Mouse (Mus musculus) kidney, embryonic 16.5 days (tissue): ENCODE results near the gene Jade3. TPM values are rescaled to one million over a fixed set of nuclear protein-coding genes. Genes with fewer than 3 reads are reported as not detected.
"Not testable (repeated sequence)": the region's sequence is repeated elsewhere in the genome, so short reads cannot be mapped to it uniquely, and the experiment has no call there.

Source experiments
- ATAC-seq: fragments of 200-750 bp; cut with Nextera tagmentation; 2 replicates; pipeline ENCODE4 v1.8.0; 2017; ENCODE audit warnings: moderate TSS enrichment; ENCODE audit not compliant: low FRiP score, low TSS enrichment
- H3K27ac ChIP-seq: fragments of 300-500 bp; sonication (generic); 2 replicates; pipeline ENCODE4 v1.5.1; 2014; ENCODE audit warnings: low read length
- H3K27me3 ChIP-seq: fragments of 300-500 bp; sonication (generic); 2 replicates; pipeline ENCODE4 v1.6.1; 2014; ENCODE audit warnings: low read length, control low read depth, mixed read lengths; ENCODE audit not compliant: insufficient read depth
- H3K36me3 ChIP-seq: fragments of 300-500 bp; sonication (generic); 2 replicates; pipeline ENCODE4 v1.6.1; 2014; ENCODE audit warnings: low read length, control low read depth, mixed read lengths; ENCODE audit not compliant: insufficient read depth
- H3K4me1 ChIP-seq: fragments of 300-500 bp; sonication (generic); 2 replicates; pipeline ENCODE4 v1.6.1; 2014; ENCODE audit warnings: low read length, control low read depth, mixed read lengths; ENCODE audit not compliant: insufficient read depth
- H3K4me2 ChIP-seq: fragments of 300-500 bp; sonication (generic); replicated peaks from 2 replicates; pipeline ENCODE4 v1.6.1; 2014; ENCODE audit warnings: low read depth, low read length
- H3K4me3 ChIP-seq: fragments of 300-500 bp; sonication (generic); 2 replicates; pipeline ENCODE4 v1.5.1; 2014; ENCODE audit warnings: mild to moderate bottlenecking, low read length
- H3K9ac ChIP-seq: fragments of 300-500 bp; sonication (generic); replicated peaks from 2 replicates; pipeline ENCODE4 v1.6.1; 2014; ENCODE audit warnings: low read length
- H3K9me3 ChIP-seq: fragments of 300-500 bp; sonication (generic); 2 replicates; pipeline ENCODE4 v1.6.1; 2016; ENCODE audit warnings: low read length, control low read depth
- WGBS: fragments of 180-500 bp; shearing (Covaris S2); extraction: QIAGEN DNeasy Blood & Tissue Kit; methylation state at CpG from one replicate; pipeline ENCODE4 v1.1.7; 2014; 5-methylcytosine and 5-hydroxymethylcytosine counted together
- polyA plus RNA-seq: library from polyadenylated mRNA; unstranded; fragments of >200 nt; fragmentation: Nextera tagmentation; extraction: Ambion mirVana; gene quantifications from 2 replicates; pipeline ENCODE4 v1.2.1, GENCODE M21; 2015

Gene Jade3
- polyA plus RNA-seq = 12.5 and 13.5 TPM in 2 replicates

DNA sequence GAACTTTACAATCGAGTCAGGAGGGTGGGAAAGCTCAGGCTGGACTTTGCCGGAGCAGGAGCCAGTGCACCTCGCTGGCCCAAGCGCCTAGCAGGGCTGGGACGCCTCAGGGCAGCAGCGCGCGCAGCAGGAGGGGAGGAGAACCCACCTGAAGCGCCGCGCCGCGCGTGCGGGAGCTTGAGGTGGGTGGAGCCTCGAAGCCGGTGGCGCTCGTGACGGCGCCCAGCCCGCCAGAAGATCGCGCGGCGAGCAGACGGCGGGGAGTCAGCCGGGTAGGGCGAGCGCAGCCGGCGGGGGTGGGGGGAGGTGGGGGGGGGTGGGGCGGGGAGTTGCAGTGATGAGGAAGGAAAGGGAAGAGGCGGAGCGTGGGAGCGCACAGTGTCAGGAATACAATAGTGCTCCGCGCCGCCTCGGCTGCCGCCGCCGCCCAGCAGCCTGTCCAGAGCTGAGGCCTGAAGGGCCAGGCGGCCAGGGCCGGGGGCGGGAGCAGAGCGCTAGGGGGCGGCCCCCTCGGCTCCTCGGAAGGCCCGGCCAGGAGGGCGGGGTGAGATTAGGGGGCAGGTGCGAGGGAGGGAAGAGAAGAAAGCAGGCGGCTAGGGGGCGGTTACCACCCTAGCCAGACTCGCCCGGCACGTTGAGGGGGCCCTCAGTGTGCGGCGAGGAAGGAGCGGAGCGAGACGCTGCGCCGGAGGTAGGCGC lies at the start of gene Jade3:
Jade3 (plus strand) TSS at position 549 of the 699 bp plus-strand sequence.
- H3K36me3 ChIP-seq = no peaks in the 10 kb centered on the region
- peak; percentile 99 for ATAC-seq
- H3K4me1 ChIP-seq = peaks cover 2% of the 10 kb centered on the region; the same call in 1 of the 2 replicates
- 16% methylated on average over 29 of the region's 67 CpGs for WGBS
- no peaks in the 10 kb centered on the region for H3K9me3 ChIP-seq
- H3K27me3 ChIP-seq = no peaks in the 10 kb centered on the region
- peak within 1 kb of the TSS; percentile 87 for H3K27ac ChIP-seq
- H3K4me2 ChIP-seq = peak within 1 kb of the TSS; percentile 55
- peak within 1 kb of the TSS; percentile 80 for H3K9ac ChIP-seq
- H3K4me3 ChIP-seq = peak within 1 kb of the TSS; percentile 65

DNA sequence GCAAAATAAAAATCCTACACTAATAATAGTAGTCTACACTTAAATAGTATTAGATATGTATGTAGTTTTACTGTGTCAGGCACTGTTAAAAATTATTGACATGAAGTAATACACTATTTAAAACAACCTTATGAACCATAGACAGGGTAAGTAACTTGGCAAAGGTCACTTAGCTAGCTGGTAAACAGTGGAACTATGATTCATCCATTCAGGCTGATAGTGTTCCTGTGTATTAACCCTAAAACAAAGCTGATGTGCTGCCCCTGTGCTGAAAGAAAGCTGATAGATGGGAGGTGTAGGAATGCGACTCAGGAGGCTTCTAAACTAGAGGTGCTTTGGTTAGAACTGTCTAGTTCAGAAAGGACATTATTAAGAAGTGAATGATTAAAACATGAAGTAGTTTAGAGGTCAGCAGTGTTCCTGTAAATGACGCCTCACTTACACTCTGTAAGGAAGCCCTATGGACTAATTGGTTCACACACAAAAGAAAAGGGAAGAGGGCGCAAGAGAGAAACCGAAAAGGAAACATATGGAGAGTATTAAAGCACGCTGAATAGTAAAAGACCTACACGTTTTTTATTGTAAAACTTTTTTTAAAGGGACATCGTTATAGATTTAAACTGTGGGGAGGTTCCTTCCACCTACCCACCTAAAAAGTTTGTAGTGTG lies 46.0 kb upstream of the Jade3 start:
- Histone ChIP-seq H3K4me1 (no peaks in the 10 kb centered on the region), H3K9ac (no peak overlapping the region)

DNA sequence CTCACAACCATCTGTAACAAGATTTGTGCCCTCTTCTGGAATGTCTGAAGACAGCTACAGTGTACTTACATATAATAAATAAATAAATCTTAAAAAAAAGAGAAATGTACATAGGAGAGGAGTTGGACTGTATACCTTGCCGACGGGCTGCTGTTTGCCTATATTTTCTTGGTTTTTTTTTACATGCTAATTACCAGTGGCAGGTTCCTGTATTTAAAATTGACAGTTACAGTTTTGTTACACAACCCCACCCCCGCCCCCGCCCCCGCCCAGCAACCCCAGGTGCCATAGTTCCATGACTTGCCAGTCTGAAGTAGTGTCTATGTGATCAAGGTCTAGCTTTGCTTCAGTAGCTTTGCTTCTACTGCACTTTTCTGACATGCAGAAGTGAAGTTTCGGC lies 43.2 kb upstream of the Jade3 start:
- no peaks in the 10 kb centered on the region for H3K9me3 ChIP-seq
- H3K4me3 ChIP-seq = no peak overlapping the region
- no peak overlapping the region for H3K9ac ChIP-seq
- no peak overlapping the region for H3K27ac ChIP-seq
- no peak for ATAC-seq
- WGBS = 87% methylated on average over 6 of the region's 6 CpGs
- no peaks in the 10 kb centered on the region for H3K27me3 ChIP-seq
- H3K36me3 ChIP-seq = no peaks in the 10 kb centered on the region
- H3K4me2 ChIP-seq = no peak overlapping the region
- H3K4me1 ChIP-seq = no peaks in the 10 kb centered on the region

More for the DNA sequence above, 46.0 kb upstream of the Jade3 start:
- WGBS = 79% methylated on average over 7 of the region's 7 CpGs
- no peaks in the 10 kb centered on the region for H3K9me3 ChIP-seq
- H3K4me2 ChIP-seq = no peak overlapping the region
- H3K27me3 ChIP-seq = no peaks in the 10 kb centered on the region
- H3K4me3 ChIP-seq = no peak overlapping the region
- no peaks in the 10 kb centered on the region for H3K36me3 ChIP-seq
- ATAC-seq = no peak
- H3K27ac ChIP-seq = no peak overlapping the region

DNA sequence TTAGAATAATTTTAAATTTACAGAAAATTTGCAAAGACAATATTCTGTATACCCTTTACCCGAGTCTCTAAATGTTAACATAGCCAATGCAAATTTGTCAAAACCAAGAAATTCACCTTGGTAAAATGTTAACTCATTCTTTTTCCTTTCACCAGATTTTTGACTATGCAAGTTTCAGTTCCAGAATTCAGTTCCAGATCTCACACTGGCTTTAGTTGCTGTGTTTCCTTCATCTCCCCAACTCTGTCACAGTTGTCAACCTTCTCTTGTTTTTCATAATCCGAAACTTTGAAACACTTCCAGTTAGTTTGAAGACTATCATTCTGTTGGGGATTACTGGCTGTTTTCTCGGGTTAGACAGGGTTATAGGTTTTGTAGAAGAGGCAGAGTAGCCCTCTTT lies 38.5 kb upstream of the Jade3 start:
- Histone ChIP-seq H3K4me1 (no peaks in the 10 kb centered on the region), H3K9me3 (no peaks in the 10 kb centered on the region), H3K4me3 (no peak overlapping the region), H3K4me2 (no peak overlapping the region), H3K36me3 (no peaks in the 10 kb centered on the region), H3K27me3 (no peaks in the 10 kb centered on the region), H3K9ac (no peak overlapping the region), H3K27ac (no peak overlapping the region)
- ATAC-seq = no peak
- WGBS = 68% methylated on average over 3 of the region's 3 CpGs

DNA sequence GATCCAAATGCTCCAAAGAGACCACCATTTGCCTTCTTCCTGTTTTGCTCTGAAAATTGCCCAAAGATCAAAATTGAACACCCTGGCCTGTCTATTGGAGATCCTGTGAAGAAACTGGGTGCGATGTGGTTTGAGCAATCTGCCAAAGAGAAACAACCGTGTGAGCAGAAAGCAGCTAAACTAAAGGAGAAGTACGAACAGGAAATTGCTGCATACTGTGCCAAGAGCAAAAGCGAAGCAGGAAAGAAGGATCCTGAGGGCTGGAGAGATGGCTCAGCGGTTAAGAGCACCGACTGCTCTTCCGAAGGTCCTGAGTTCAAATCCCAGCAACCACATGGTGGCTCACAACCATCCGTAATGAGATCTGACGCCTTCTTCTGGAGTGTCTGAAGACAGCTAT lies 33.5 kb upstream of the Jade3 start:
- not testable (repeated sequence) for H3K36me3 ChIP-seq, H3K27ac ChIP-seq, H3K9me3 ChIP-seq, H3K27me3 ChIP-seq, H3K4me1 ChIP-seq, H3K4me2 ChIP-seq, ATAC-seq, H3K4me3 ChIP-seq, H3K9ac ChIP-seq
- WGBS = 92% methylated on average over 9 of the region's 9 CpGs

DNA sequence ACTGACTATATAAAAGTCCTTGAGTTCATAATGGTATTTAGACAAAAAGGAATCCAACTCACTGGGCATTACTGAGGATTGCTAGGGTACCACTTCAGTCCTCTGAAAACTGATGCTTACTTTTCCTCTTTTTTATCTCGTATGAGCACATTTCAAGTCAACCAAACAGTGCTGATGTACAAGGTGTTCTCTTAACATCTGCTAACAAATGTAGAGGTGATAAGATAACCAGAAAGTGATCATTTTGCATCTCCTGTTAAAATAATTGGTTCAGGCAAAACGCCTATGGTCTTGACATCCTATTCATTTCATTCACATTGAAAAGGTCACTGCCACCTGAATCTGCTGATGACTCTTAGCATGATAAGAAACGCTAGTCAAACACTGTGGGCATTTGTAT lies 32.5 kb upstream of the Jade3 start:
- Histone ChIP-seq H3K9me3 (no peaks in the 10 kb centered on the region), H3K36me3 (no peaks in the 10 kb centered on the region), H3K27me3 (no peaks in the 10 kb centered on the region), H3K9ac (no peak overlapping the region), H3K27ac (no peak overlapping the region), H3K4me1 (no peaks in the 10 kb centered on the region), H3K4me3 (no peak overlapping the region), H3K4me2 (no peak overlapping the region)
- WGBS = 82% methylated on average over 3 of the region's 3 CpGs
- no peak for ATAC-seq

DNA sequence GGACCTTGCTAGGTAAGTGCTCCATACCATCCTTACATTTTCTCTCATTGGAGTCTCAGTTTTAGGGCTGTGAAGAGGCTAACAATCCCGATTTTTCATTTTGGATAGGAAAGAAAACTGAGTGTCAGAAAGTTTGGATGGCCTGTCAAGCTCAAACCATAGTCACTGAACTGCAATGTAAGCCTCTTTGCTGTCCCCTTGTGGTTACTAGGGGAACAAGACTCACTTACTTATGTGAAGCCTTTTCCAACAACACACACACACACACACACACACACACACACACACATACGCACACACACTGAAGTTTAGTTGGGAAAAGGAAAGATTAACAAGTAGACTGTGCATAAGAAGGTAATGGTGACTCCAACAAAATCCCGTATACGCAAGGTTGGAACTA lies 21.4 kb upstream of the Jade3 start:
- Histone ChIP-seq H3K4me2 (no peak overlapping the region), H3K27ac (no peak overlapping the region), H3K4me1 (no peaks in the 10 kb centered on the region), H3K4me3 (no peak overlapping the region), H3K36me3 (no peaks in the 10 kb centered on the region), H3K27me3 (no peaks in the 10 kb centered on the region), H3K9me3 (no peaks in the 10 kb centered on the region), H3K9ac (no peak overlapping the region)
- 89% methylated on average over 4 of the region's 4 CpGs for WGBS
- no peak for ATAC-seq

DNA sequence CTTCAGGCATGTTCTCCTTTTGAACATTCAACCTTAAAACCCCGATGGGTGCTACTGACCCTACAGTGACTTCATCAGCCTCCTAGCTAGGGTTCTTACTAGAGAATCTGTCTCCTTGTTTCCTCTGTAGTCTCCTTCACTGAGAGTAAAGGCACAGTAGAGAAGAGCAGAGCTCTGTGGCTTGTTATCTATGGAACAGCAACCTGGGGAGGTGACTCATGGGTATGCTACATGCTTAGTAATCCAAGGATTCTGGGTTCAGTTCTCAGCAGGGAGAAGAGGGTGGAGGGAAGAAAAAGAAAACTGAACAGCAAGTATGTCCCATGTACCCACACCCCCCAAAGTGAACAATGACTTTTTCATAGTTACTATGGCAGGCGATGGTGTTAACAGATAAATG lies 18.6 kb upstream of the Jade3 start:
- H3K4me1 ChIP-seq = no peaks in the 10 kb centered on the region
- no peak overlapping the region for H3K4me3 ChIP-seq
- WGBS = 94% methylated on average over 2 of the region's 2 CpGs
- no peaks in the 10 kb centered on the region for H3K27me3 ChIP-seq
- no peak for ATAC-seq
- H3K36me3 ChIP-seq = no peaks in the 10 kb centered on the region
- no peak overlapping the region for H3K27ac ChIP-seq
- H3K9ac ChIP-seq = no peak overlapping the region
- H3K9me3 ChIP-seq = no peaks in the 10 kb centered on the region
- no peak overlapping the region for H3K4me2 ChIP-seq

DNA sequence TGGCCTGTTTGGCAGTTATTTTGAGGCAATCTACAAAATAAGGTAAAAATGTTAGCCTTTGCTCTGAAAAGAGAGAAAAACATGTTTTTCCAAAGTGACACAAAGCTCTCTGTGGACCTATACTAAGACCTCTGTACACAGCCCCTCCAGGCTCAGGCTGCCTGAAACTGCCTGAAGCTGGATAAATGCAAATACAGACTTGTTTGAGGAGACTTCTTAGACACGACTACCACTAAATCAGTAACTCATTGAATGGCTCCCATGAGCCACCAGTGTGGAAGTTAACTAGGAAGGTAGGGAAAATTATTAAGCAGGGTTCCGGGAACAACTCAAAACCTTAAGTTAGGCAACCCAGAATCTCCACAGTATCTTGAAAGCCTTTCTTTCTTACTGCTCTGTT lies 17.8 kb upstream of the Jade3 start:
- Histone ChIP-seq H3K9ac (no peak overlapping the region), H3K9me3 (no peaks in the 10 kb centered on the region), H3K27ac (peak overlapping the region; percentile 69), H3K36me3 (no peaks in the 10 kb centered on the region), H3K4me3 (no peak overlapping the region), H3K27me3 (no peaks in the 10 kb centered on the region), H3K4me2 (no peak overlapping the region), H3K4me1 (no peaks in the 10 kb centered on the region)
- 69% methylated on average over 2 of the region's 2 CpGs for WGBS
- peak; percentile 86 for ATAC-seq

DNA sequence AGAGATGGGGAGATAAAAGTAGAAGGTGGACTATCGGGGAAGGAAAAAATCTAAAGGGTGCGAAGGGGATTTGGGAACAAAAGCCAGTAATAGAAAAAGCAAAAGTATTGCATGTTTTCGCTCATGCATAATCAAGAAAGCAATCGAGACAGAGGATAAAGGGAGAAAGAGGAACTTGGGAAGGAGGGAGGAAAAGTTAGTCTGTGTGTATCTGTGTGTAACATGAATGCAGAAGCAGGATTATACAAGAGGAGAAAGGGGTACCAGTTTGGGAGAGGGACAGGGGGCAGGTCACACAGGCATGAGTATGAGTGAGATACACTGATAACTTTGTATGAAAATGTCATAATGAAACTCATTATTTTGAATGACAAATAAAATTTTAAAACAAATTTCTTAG lies 14.1 kb upstream of the Jade3 start:
- Histone ChIP-seq H3K27me3 (no peaks in the 10 kb centered on the region), H3K4me1 (no peaks in the 10 kb centered on the region), H3K4me2 (no peak overlapping the region), H3K4me3 (no peak overlapping the region), H3K9ac (no peak overlapping the region), H3K36me3 (no peaks in the 10 kb centered on the region), H3K9me3 (no peaks in the 10 kb centered on the region), H3K27ac (no peak overlapping the region)
- no peak for ATAC-seq
- WGBS = 94% methylated on average over 4 of the region's 4 CpGs
